Mouse (Mus musculus): ENCODE measurements at regions not wholly inside any gene's neighbourhood (a gene's known extent, or its start where the extent isn't known, plus 50 kb on each side); places are given as distances from the start of the nearest gene placed in this dataset.

DNA sequence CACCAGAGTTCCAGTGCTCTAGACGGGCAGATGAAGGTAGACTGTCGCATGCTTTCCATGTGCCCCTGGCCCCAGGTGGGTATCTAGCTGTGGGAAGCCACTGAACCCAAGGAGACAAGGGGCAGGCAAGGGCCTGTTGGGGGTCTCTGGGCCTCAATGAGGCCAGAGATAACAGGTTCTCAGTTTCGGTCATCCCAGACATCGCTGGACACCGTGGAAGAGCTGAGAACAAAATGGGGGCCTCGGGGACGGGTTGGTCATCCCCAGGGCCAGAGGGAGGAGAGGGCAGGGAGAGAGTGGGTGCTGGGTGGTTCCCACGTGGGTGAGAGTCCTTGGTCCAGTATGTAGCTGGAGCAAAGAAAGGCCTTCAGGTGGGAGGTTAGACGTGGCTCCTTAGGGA lies 307.2 kb downstream of the Zfp804a start:
- TF ChIP-seq CTCF (IDR thresholded peaks at IDR 0.05; ENCODE audit: low read depth) (no peak), EP300 (IDR thresholded peaks at IDR 0.05; ENCODE audit: low read depth) (no peak)
- no peaks in the 10 kb centered on the region for H3K9me3 ChIP-seq (ENCODE audit: low read length)
- 72% methylated on average over 9 of the region's 9 CpGs for WGBS (ENCODE audit: insufficient replicate concordance)
- no peak for ATAC-seq
- H3K4me1 ChIP-seq (ENCODE audit: insufficient read depth), result no peaks in the 10 kb centered on the region
- DNase-seq, result no peak
- H3K9ac ChIP-seq (replicated peaks), result no peak overlapping the region
- H3K4me3 ChIP-seq (ENCODE audit: low read depth, low read length), result no peak overlapping the region
- no peaks in the 10 kb centered on the region for H3K27me3 ChIP-seq (ENCODE audit: insufficient read depth, low read length)
- H3K27ac ChIP-seq (ENCODE audit: low read depth), result no peak overlapping the region
- no peaks in the 10 kb centered on the region for H3K36me3 ChIP-seq (replicated peaks; ENCODE audit: insufficient read depth, low read length)
- H3K4me2 ChIP-seq (ENCODE audit: low read depth, low read length), result no peak overlapping the region

DNA sequence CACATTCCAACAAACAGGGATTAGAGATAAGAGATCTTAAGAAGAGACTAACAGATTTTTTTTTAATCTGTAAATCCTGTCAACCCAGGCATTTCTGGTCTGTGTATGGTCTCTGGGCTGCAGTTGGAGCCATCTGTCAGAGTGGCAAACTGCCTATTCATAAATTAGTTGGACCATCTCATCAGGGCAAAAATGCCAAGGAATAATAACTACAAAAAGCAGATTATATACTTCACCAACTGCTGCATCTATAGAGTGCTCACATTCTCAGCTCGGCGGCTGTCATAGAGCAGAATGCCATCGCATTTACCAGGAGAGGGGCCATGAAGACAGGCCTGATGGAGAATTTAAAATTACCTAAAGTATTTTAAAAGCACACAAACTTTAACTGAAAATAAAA lies 320.1 kb downstream of the Zfp804a start:
- 82% methylated on average over 3 of the region's 3 CpGs for whole genome bisulfite sequencing (ENCODE audit: insufficient replicate concordance)
- H3K4me3 ChIP-seq (ENCODE audit: low read depth, low read length), result no peak overlapping the region

DNA sequence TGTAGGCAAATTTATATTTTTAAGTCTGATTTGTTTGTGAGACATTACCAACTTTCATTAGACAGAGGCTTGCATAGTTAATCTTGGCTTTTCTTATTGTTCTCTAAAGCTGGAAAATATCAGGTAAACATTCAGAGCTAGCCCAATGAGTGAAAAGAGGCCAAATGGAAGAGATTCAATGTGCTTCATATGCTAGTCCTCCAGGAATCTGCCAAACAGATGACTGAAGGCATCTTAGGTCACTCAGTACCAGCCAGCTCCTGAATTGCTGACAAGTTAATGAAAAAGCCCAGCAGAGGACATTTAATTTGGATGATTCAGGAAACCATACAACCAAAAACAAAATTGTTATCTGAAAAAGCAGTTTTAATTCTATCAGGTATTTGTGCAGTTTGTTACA lies 325.5 kb downstream of the Zfp804a start:
- Histone ChIP-seq H3K4me2 (ENCODE audit: low read depth, low read length) (no peak overlapping the region), H3K27ac (ENCODE audit: low read depth) (no peak overlapping the region), H3K9me3 (ENCODE audit: low read length) (no peaks in the 10 kb centered on the region), H3K4me1 (ENCODE audit: insufficient read depth) (no peaks in the 10 kb centered on the region), H3K36me3 (replicated peaks; ENCODE audit: insufficient read depth, low read length) (no peaks in the 10 kb centered on the region), H3K4me3 (ENCODE audit: low read depth, low read length) (no peak overlapping the region), H3K9ac (replicated peaks) (no peak overlapping the region), H3K27me3 (ENCODE audit: insufficient read depth, low read length) (no peaks in the 10 kb centered on the region)
- DNase-seq (no peak), ATAC-seq (no peak)
- TF ChIP-seq CTCF (IDR thresholded peaks at IDR 0.05; ENCODE audit: low read depth) (no peak), EP300 (IDR thresholded peaks at IDR 0.05; ENCODE audit: low read depth) (no peak)

More for the DNA sequence above, 320.1 kb downstream of the Zfp804a start:
- ATAC-seq (no peak), DNase-seq (no peak)
- Histone ChIP-seq H3K4me2 (ENCODE audit: low read depth, low read length) (no peak overlapping the region), H3K9ac (replicated peaks) (no peak overlapping the region), H3K9me3 (ENCODE audit: low read length) (no peaks in the 10 kb centered on the region), H3K27ac (ENCODE audit: low read depth) (no peak overlapping the region), H3K4me1 (ENCODE audit: insufficient read depth) (no peaks in the 10 kb centered on the region), H3K36me3 (replicated peaks; ENCODE audit: insufficient read depth, low read length) (no peaks in the 10 kb centered on the region), H3K27me3 (ENCODE audit: insufficient read depth, low read length) (no peaks in the 10 kb centered on the region)
- TF ChIP-seq CTCF (IDR thresholded peaks at IDR 0.05; ENCODE audit: low read depth), result no peak
- no peak for TF ChIP-seq EP300 (IDR thresholded peaks at IDR 0.05; ENCODE audit: low read depth)

DNA sequence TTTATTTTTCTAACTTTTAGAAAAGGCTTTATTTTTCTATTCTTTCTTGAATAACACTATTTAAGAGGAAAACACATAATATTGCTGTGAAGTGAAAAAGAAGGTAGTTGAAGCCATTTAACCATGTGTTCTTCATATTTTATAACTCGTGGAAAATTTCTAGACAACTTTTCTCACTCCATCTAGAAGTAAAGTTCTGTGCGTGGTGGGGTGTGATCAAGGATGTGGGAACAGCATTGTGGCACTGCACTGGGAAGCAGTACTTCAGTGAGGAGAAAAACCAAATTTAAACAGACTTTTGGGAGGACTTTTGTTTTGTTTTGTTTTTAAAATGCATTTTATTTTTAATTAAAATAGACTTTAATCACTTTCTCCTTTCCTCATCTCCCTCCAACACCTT lies 332.1 kb downstream of the Zfp804a start:
- Histone ChIP-seq H3K9ac (replicated peaks) (no peak overlapping the region), H3K4me1 (ENCODE audit: insufficient read depth) (no peaks in the 10 kb centered on the region), H3K36me3 (replicated peaks; ENCODE audit: insufficient read depth, low read length) (no peaks in the 10 kb centered on the region), H3K4me3 (ENCODE audit: low read depth, low read length) (no peak overlapping the region), H3K4me2 (ENCODE audit: low read depth, low read length) (no peak overlapping the region), H3K9me3 (ENCODE audit: low read length) (no peaks in the 10 kb centered on the region), H3K27me3 (ENCODE audit: insufficient read depth, low read length) (no peaks in the 10 kb centered on the region), H3K27ac (ENCODE audit: low read depth) (no peak overlapping the region)
- WGBS (ENCODE audit: insufficient replicate concordance), result 66% methylated on average over 2 of the region's 2 CpGs
- no peak for TF ChIP-seq CTCF (IDR thresholded peaks at IDR 0.05; ENCODE audit: low read depth)
- no peak for TF ChIP-seq EP300 (IDR thresholded peaks at IDR 0.05; ENCODE audit: low read depth)
- ATAC-seq, result no peak
- no peak for DNase-seq

DNA sequence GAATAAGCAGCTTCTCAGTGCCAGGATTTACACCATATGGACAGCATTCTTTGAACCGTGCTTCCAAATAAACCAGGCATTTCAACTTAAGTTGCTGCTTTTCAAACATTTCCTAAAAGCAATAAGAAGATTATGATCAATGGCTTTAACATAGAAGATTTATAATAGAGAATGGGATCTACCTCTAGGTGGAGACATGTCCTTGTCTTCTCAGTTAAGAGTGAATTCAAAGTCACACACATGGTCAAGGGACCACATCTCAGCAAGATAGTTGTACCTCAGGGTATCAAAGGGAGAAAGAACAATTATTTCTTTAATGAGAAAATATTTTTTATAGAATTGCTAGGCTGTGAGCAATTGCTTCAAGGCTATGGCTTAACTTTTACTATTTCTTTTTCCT lies 334.7 kb downstream of the Zfp804a start:
- Histone ChIP-seq H3K4me1 (ENCODE audit: insufficient read depth) (no peaks in the 10 kb centered on the region), H3K4me2 (ENCODE audit: low read depth, low read length) (no peak overlapping the region), H3K36me3 (replicated peaks; ENCODE audit: insufficient read depth, low read length) (no peaks in the 10 kb centered on the region), H3K9me3 (ENCODE audit: low read length) (no peaks in the 10 kb centered on the region), H3K4me3 (ENCODE audit: low read depth, low read length) (no peak overlapping the region), H3K27ac (ENCODE audit: low read depth) (no peak overlapping the region), H3K27me3 (ENCODE audit: insufficient read depth, low read length) (no peaks in the 10 kb centered on the region), H3K9ac (replicated peaks) (no peak overlapping the region)
- TF ChIP-seq CTCF (IDR thresholded peaks at IDR 0.05; ENCODE audit: low read depth), result no peak
- DNase-seq, result no peak
- ATAC-seq, result no peak
- 68% methylated on average over 1 of the region's 1 CpGs for WGBS (ENCODE audit: insufficient replicate concordance)

DNA sequence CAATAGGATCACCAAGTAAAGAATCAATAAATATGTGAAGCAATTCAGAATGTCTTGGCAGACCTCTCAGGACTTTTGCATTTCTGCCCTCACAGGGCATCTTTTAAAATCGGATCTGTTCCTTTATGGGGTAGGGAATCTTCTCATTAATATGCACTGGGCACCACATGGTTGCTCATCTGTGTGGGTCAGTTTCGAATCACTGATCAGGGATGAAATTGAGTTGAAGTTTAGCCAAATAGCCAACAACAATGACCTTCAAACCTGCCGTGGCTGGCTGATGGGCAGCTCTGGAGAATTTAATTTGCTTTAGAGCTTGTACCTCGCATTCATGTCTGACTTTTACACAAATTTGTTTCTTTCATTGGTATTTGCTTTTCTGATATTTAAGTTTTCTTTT lies 342.4 kb downstream of the Zfp804a start:
- DNase-seq, result no peak
- no peaks in the 10 kb centered on the region for H3K4me1 ChIP-seq (ENCODE audit: insufficient read depth)
- no peak overlapping the region for H3K4me2 ChIP-seq (ENCODE audit: low read depth, low read length)
- H3K9me3 ChIP-seq (ENCODE audit: low read length), result no peaks in the 10 kb centered on the region
- ATAC-seq, result no peak
- no peaks in the 10 kb centered on the region for H3K36me3 ChIP-seq (replicated peaks; ENCODE audit: insufficient read depth, low read length)
- TF ChIP-seq EP300 (IDR thresholded peaks at IDR 0.05; ENCODE audit: low read depth) (no peak), CTCF (IDR thresholded peaks at IDR 0.05; ENCODE audit: low read depth) (no peak)
- H3K27ac ChIP-seq (ENCODE audit: low read depth), result no peak overlapping the region
- H3K4me3 ChIP-seq (ENCODE audit: low read depth, low read length), result no peak overlapping the region
- no peaks in the 10 kb centered on the region for H3K27me3 ChIP-seq (ENCODE audit: insufficient read depth, low read length)
- no peak overlapping the region for H3K9ac ChIP-seq (replicated peaks)
- WGBS (ENCODE audit: insufficient replicate concordance), result 49% methylated on average over 4 of the region's 4 CpGs

DNA sequence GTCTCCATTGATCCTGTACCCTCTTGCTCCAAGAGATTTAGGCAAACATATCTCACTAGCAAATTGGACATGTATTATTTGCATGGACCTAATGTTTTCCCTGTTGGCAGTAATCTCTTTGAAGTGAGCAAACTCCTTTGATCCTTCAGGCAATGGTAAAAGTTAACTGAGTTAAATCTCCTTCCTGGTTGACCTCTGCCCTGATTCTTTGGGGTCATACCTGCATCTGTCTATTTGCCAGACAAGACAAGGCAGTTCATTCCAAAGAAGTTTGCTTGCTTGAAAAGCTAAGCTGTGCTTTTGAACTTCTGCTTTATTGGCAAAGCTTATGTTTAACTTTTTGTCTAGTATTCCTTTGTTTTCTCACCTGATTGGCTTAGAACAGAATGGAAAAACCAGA lies 392.7 kb downstream of the Zfp804a start:
- DNase-seq (no peak), ATAC-seq (peak; percentile 68)
- no peak overlapping the region for H3K27ac ChIP-seq (ENCODE audit: low read depth)
- no peaks in the 10 kb centered on the region for H3K36me3 ChIP-seq (replicated peaks; ENCODE audit: insufficient read depth, low read length)
- no peak overlapping the region for H3K9ac ChIP-seq (replicated peaks)
- H3K4me2 ChIP-seq (ENCODE audit: low read depth, low read length), result no peak overlapping the region
- H3K9me3 ChIP-seq (ENCODE audit: low read length), result no peaks in the 10 kb centered on the region
- TF ChIP-seq CTCF (IDR thresholded peaks at IDR 0.05; ENCODE audit: low read depth), result no peak
- no peak for TF ChIP-seq EP300 (IDR thresholded peaks at IDR 0.05; ENCODE audit: low read depth)
- no peak overlapping the region for H3K4me3 ChIP-seq (ENCODE audit: low read depth, low read length)
- H3K4me1 ChIP-seq (ENCODE audit: insufficient read depth), result no peaks in the 10 kb centered on the region
- H3K27me3 ChIP-seq (ENCODE audit: insufficient read depth, low read length), result no peaks in the 10 kb centered on the region
